Comparison of ENCODE assay signal across 25 mouse cellular contexts in genomic region chr1:91093296-91093695, GRCm38 (mm10). TPM values are rescaled to one million over a fixed set of nuclear protein-coding genes. Genes with fewer than 3 reads are reported as not detected.
DNase-seq lines count a peak whose midpoint lies in the region; ATAC-seq lines count a peak whose summit lies in the region.
"Had no signal": no experiment of that assay in that cellular context is flagged by ENCODE, and none has a peak within 500 bp of the region (broad histone marks: within the 10 kb centered on the region; RNA-seq: fewer than 3 reads in every experiment).

No protein-coding gene starts in this region.

- H3K27ac ChIP-seq in heart, embryonic 16.5 days (ENCODE audit: low read length): peak overlapping the region; percentile 26; the same call in 1 of the 2 replicates
- no peak overlapping the region for H3K27ac ChIP-seq in forebrain, embryonic 14.5 days (ENCODE audit: low read depth, low read length)
- H3K27ac ChIP-seq in midbrain, embryonic 13.5 days: no peak overlapping the region
- H3K27ac ChIP-seq: embryonic facial prominence, embryonic 15.5 days; forebrain, embryonic 10.5 days had no signal

- no peak overlapping the region for H3K4me2 ChIP-seq in heart, embryonic 16.5 days (ENCODE audit: low read depth, low read length)
- no peak overlapping the region for H3K4me2 ChIP-seq in forebrain, embryonic 14.5 days (ENCODE audit: low read length)
- no peak overlapping the region for H3K4me2 ChIP-seq in midbrain, embryonic 13.5 days (replicated peaks)
- H3K4me2 ChIP-seq: embryonic facial prominence, embryonic 15.5 days; heart, embryonic 15.5 days had no signal

- no peaks in the 10 kb centered on the region for H3K27me3 ChIP-seq in heart, embryonic 16.5 days (ENCODE audit: control insufficient read depth, insufficient read depth, low read length)
- H3K27me3 ChIP-seq in forebrain, embryonic 14.5 days (replicated peaks; ENCODE audit: control insufficient read depth, insufficient read depth, low read length): no peaks in the 10 kb centered on the region
- no peaks in the 10 kb centered on the region for H3K27me3 ChIP-seq in midbrain, embryonic 13.5 days
- H3K27me3 ChIP-seq: embryonic facial prominence, embryonic 15.5 days; heart, embryonic 15.5 days had no signal

- no peak for DNase-seq in heart, adult 9 months (ENCODE audit: low spot score in 2 of 2)
- peak; percentile 19 for DNase-seq in thymus, postnatal 14 days
- DNase-seq in thymus, adult 18-20 months: no peak
- no peak for DNase-seq in forebrain, embryonic 14.5 days (ENCODE audit: low spot score)
- no peak for DNase-seq in left cerebral cortex, postnatal 10 days (ENCODE audit: extremely low spot score in 1 of 2, low spot score in 2 of 2)
- DNase-seq: cerebellum, postnatal 14 days; gastrocnemius, postnatal 10 days; heart, adult 18-20 months; kidney, adult 9 months; kidney, postnatal 36 days; left cerebral cortex, postnatal 4 days; liver, postnatal 0 days; lung, postnatal 36 days; midbrain, embryonic 14.5 days; right cerebral cortex, postnatal 25 days; thymus, postnatal 25 days had no signal

- H3K9ac ChIP-seq in heart, embryonic 16.5 days (ENCODE audit: low read length): no peak overlapping the region
- no peak overlapping the region for H3K9ac ChIP-seq in forebrain, embryonic 14.5 days (ENCODE audit: low read length)
- no peak overlapping the region for H3K9ac ChIP-seq in midbrain, embryonic 13.5 days (replicated peaks)
- H3K9ac ChIP-seq: embryonic facial prominence, embryonic 15.5 days; heart, embryonic 15.5 days; liver, postnatal 0 days had no signal

- H3K9me3 ChIP-seq in heart, embryonic 16.5 days (replicated peaks; ENCODE audit: control insufficient read depth, low read length): no peaks in the 10 kb centered on the region
- no peaks in the 10 kb centered on the region for H3K9me3 ChIP-seq in forebrain, embryonic 14.5 days (replicated peaks; ENCODE audit: control insufficient read depth, low read length)
- H3K9me3 ChIP-seq in midbrain, embryonic 13.5 days: no peaks in the 10 kb centered on the region
- H3K9me3 ChIP-seq: embryonic facial prominence, embryonic 15.5 days; forebrain, embryonic 10.5 days; heart, embryonic 15.5 days had no signal

- intact Hi-C loops in left cerebral cortex, postnatal 10 days (cut with DNase I): no loop called here

- 35% methylated on average over 2 of the region's 2 CpGs for WGBS in heart, embryonic 16.5 days
- 76% methylated on average over 2 of the region's 2 CpGs for WGBS in forebrain, embryonic 14.5 days
- WGBS in midbrain, embryonic 13.5 days: 69% methylated on average over 2 of the region's 2 CpGs

- peaks cover 62% of the 10 kb centered on the region for H3K4me1 ChIP-seq in heart, embryonic 16.5 days (ENCODE audit: control insufficient read depth, insufficient read depth, low read length)
- H3K4me1 ChIP-seq in forebrain, embryonic 14.5 days (ENCODE audit: control insufficient read depth, insufficient read depth, low read length): no peaks in the 10 kb centered on the region
- H3K4me1 ChIP-seq in midbrain, embryonic 13.5 days (replicated peaks): no peaks in the 10 kb centered on the region

- peaks cover 27% of the 10 kb centered on the region for H3K36me3 ChIP-seq in heart, embryonic 16.5 days (ENCODE audit: control insufficient read depth, insufficient read depth)
- no peaks in the 10 kb centered on the region for H3K36me3 ChIP-seq in forebrain, embryonic 14.5 days (ENCODE audit: control insufficient read depth, insufficient read depth, low read length)
- H3K36me3 ChIP-seq in midbrain, embryonic 13.5 days: no peaks in the 10 kb centered on the region
- H3K36me3 ChIP-seq: embryonic facial prominence, embryonic 15.5 days; forebrain, embryonic 10.5 days had no signal

- no peak for ATAC-seq in heart, embryonic 16.5 days (replicated peaks; ENCODE audit: extremely low read depth, insufficient read depth, low FRiP score)
- ATAC-seq in inflammation-experienced regulatory T-cells, adult 6 months: peak; percentile 40
- ATAC-seq in forebrain, embryonic 14.5 days: no peak
- ATAC-seq in midbrain, embryonic 13.5 days: no peak
- ATAC-seq: liver, postnatal 0 days had no signal

- H3K4me3 ChIP-seq in heart, embryonic 16.5 days (ENCODE audit: low read length): no peak overlapping the region
- no peak overlapping the region for H3K4me3 ChIP-seq in forebrain, embryonic 14.5 days (ENCODE audit: low read depth, low read length)
- H3K4me3 ChIP-seq in midbrain, embryonic 13.5 days (replicated peaks): no peak overlapping the region
- H3K4me3 ChIP-seq: embryonic facial prominence, embryonic 15.5 days; forebrain, embryonic 10.5 days; heart, embryonic 15.5 days; myocyte had no signal

RNA-seq across cellular contexts. Expression of gene Rbm44, which starts 51.6 kb away (rescaled TPM):
- polyA plus RNA-seq in heart, embryonic 16.5 days (2015; fragmentation: Nextera tagmentation; extraction: Ambion mirVana): 3.2 TPM in 2 replicates
- 1 to 10 TPM in 2 of 3 experiments, not detected in 1; 1.3 to 8.0 TPM for polyA plus RNA-seq in inflammation-experienced regulatory T-cells, adult 6 months (2017; shearing (Covaris generic))
- 0.15 and 0.17 TPM in 2 replicates for polyA plus RNA-seq in forebrain, embryonic 14.5 days (2014; fragmentation: Nextera tagmentation; extraction: Ambion mirVana)
- polyA plus RNA-seq in midbrain, embryonic 13.5 days (2015; fragmentation: Nextera tagmentation; extraction: Ambion mirVana): 0.34 and 0.45 TPM in 2 replicates
- under 1 TPM; 0.24 to 0.36 TPM for total RNA-seq in left cerebral cortex, postnatal 10 days (2021)
- total RNA-seq: adrenal gland, adult 18-20 months; heart, adult 18-20 months had no signal
- polyA plus RNA-seq: liver, adult 2 months; myocyte had no signal
